Mouse (Mus musculus) bone marrow macrophage, adult 2 months (primary cell): ENCODE data around the gene Ell3.

ENCODE experiments used
- CTCF ChIP-seq: IDR thresholded peaks from 2 replicates; pipeline ENCODE4 v1.5.1; 2012; ENCODE audit warnings: low read depth, mild to moderate bottlenecking, low read length, moderate library complexity
- POLR2A ChIP-seq: IDR thresholded peaks from 2 replicates; pipeline ENCODE4 v1.6.1; 2012; ENCODE audit warnings: mild to moderate bottlenecking, low read depth, low read length, borderline replicate concordance

DNA sequence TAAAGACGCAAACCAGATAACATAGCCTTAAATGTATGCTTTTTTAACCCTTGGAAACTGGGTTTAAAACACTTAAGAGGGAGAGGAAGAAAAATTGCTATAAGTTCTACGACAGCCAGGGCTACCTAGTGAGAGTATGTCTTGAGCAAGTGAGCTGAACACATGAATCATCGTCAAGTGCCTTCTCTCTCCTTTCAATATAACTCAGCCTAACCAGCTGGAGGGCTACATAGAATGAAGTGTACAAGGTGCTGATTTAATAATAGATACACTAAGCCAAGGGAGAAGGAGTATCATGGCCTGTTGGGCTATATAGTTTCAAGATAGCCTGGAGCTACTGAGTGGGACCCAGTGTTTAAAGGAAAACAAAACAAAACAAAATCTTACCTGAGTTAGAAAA lies 25.6 kb downstream of the Ell3 start:
- TF ChIP-seq CTCF (no peak), POLR2A (no peak)
